Mouse (Mus musculus) activated CD4-positive, CD25-positive, alpha-beta regulatory T cell, adult 4 months (primary cell): ENCODE results near the gene 1700013G24Rik. TPM values are rescaled to one million over a fixed set of nuclear protein-coding genes. Genes with fewer than 3 reads are reported as not detected.

Experiments
- ATAC-seq: one replicate; pipeline ENCODE4 v1.8.0; 2017
- polyA plus RNA-seq, 2 experiments: library from polyadenylated mRNA; unstranded; fragments of 100-300 nt; shearing (Covaris generic); gene quantifications; one replicate each; pipeline ENCODE4 v1.2.1; 2017

1700013G24Rik gene
- polyA plus RNA-seq, 2 experiments from 2014 or later, result not detected

DNA sequence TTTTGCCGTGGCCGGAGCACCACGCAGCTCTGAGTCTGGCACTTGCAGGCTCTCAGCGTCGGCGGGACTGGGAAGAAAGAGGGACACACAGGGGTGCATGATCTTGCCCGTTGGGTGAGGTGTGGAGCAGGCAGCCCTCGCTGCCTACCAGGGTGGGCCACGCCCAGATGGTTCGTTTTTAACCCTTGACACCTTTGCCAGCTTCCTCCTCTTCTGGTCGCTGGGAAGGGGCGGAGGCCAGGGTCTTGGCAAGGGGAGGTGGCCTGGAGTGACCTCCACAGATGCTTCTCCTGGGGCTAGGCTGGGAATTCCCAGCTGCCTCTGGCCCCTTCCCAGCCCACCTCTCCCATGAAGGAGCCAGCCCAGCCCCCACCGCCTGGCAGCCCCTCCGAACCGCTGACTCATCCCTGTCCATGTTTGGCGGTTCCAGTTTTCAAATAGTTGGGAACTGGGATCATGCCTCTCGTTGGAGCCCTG lies 23.7 kb downstream of the 1700013G24Rik start:
- no peak for ATAC-seq

DNA sequence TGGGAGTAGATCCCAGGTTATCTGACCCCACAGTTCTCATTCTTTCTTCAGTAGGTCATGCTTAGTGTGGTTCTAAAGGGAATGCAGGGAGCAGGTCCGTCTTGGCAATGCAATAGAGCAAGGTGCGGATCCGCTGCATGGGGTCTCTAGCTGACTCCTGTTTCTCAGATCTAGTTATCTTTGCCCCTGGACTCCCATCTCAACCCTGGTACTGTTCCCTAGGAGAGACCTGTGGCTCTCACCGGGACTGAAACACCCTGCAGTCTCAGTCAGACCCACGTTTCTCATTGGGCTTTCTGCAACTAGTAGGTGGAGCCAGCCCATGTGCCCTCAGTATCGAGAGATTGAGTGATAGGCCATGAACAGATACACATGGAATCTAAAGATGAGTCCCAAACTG lies 24.5 kb downstream of the 1700013G24Rik start:
- ATAC-seq, result no peak

DNA sequence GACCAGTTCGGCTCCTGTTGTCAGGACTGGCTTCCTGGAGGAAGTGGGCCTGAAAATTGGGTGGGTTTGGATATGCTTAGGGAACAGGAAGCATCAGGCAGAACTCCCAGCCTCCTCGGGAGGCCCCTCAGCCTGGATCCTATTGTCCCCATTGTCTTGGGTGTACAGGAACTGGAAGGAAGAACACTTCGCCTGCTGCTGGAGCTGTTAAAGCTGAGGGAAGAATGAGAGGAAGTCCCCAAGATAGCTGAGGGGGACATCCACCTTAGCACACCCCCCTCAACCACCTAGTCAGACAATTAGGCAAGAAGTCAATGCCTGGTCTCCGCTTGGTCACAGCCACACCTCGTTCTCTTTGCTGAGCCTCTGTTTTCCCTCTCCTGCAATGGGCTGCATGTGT lies 25.2 kb downstream of the 1700013G24Rik start:
- ATAC-seq, result no peak

DNA sequence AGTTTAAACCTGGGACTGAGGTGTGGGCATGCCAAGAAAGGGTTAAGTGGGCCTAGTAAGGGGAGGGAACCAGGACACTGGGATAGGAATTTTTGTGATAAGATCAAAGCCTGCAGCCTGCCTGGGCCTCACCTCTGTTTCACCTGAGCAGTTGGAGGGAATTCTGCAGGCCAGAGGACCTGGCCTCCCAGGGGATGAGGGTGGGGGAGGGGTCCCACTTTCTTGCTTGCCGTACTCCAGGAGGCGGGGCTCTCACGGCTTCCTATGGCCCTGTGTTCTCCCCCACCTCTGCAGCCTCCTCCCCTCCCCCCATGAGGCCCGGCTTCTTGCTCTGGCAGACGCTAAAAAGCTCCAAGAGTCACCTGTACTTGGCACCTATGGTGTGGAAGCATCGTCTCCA lies 26.7 kb downstream of the 1700013G24Rik start:
- ATAC-seq, result no peak

DNA sequence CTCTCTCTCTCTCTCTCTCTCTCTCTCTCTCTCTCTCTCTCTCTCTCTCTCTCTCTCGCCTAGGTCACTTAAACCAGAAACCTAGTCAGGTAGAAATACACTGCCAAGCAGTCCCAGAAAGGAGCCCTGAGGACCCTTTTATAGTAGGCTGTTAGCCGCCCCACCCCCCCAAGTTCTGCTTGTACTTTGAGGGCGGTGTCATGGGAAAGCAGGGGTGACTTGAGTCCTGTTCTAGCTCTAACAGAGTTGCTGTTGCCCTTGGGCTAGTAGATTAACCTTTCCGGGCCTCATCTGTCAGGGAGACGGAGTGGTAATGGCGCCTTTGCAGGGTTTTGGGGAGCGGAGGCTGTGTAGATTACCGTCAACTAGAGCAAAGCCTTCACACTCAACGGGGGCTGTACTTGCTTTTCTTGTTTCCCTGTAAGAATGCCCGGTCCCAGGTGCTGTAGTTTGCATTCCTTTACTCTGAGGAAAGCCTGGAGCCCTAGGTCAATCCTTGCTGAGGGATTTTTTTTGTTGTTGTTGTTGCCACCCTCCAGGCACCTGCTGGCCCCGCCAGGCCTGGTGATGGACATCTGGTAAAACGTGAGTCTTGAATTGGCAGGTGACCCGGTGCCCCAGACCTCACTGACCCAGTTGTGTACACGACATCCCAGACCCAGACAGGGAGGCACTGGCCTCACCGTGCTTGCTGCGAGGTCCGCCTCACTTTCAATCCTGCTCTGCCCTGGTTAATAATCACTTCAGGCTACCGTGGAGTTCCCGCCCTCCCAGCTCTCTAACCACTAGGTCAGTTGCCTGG lies 27.3 kb downstream of the 1700013G24Rik start:
- ATAC-seq, result no peak

DNA sequence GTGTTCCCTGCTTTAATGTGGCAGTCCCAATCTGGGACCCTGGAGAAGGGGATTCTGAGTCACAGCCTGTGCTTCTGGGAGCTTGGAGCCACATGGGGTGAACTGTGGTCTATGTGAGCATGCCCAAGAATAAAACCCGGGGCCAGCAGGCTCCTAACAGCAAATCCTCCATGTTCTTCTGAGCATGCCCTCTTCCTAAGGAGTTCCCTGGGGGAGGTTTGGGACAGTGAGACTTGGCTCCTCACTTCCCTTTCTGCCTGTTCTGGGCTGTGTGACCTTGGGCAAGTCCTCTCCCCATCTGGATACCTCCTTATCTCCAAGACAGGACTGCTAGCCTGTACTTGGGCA lies 27.9 kb downstream of the 1700013G24Rik start:
- ATAC-seq, result no peak

DNA sequence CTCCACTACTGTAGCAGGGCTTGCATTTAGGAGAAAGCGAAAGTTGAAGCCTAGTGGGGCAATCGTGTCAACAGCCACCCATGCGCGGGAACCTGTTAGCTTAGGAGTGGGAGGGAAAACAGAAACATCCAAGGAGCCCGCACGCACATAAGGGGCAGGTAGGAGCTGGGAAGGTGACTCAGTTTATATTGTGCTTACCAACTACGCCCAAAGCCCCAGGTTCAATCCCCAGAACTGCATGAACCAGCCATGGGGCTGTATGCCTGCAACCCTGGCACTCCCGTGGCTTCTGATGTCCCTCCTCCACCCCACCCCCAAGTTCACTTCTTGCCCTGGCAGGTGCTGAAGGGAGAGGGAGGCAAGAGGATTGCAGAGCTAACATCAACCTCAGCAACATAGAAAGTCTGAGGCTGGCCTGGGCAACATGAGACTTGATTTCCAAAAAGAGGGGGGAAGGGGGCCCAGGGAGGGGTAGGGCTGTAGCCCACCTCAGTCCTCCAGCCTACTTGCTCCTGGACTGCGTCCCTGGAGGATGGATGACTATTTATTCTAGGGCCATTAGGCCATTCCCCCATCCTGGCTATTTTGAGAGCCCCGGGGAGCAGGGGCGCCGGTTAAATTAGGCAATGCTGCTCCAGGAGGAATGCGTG lies 28.4 kb downstream of the 1700013G24Rik start:
- ATAC-seq, result no peak

DNA sequence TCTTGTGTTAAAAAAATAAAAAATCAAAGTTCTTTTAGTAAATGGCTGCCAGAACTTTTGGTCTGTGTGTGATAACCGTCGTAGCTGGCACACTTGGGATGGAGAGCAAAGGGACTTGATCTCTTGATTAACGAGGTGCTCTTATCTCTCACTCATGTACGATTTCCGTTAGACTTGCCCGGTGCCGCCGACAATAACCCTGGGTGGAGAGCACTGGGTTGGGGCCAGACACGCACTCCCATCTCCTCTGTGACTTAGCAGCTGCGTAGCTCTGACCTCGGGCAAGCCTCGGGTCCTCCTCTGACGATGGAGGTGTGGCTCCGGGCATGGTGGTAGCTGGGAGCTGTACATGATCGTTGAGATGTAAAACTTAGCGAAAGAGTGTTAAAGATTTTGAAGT lies 30.8 kb downstream of the 1700013G24Rik start:
- no peak for ATAC-seq

DNA sequence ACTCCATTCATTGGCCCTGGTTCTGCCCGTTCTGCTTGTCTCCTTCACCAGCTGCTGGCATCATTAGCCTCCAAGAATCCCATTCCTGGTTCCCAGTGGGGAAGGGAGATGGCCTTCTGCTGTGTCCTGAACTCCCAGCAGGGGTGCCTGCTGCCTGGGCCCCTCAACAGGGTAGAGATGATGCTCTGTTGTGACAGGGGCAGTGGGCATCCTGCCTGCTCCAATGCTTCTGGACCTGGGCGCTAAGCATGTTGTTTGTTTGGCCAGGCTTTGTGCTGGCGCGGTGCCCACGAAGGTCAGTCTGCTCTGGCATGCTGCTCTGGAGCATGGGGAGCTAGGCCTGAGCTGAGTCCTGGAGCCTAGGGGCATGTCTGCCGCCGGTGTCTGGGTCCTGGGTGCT lies 31.5 kb downstream of the 1700013G24Rik start:
- no peak for ATAC-seq

DNA sequence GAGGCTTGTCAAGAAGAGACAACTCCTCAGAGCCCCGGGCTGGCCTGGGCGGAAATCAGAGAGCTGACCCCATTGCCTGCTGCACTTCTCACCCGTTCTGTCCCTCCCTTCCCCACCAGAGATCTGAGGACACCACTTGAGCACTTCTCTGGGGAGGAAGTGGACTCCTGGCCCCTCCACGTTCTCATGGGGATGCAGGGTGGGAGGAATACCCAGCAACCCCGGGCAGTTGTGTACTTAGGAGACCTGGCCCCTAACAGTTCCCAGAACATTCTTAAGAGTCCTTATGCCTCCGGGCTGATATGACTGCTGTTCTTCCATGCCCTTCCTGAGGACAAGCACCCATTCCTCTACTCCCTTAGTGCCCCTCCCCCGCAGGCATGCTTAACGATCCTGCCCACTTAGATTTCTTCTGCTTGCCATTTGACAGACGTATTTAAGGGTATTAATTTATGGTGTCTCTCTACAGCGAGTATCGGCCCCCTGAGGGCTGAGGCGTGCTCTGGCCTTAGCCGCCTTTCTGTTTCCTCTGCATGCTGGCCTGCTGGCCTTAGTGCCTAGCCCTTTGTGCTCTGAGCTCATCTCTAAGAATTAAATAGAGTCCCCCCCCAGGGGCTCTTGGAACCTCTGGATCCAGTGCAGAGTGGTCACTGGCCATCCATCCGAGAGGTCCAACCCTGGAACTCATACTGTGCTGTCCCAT lies 32.3 kb downstream of the 1700013G24Rik start:
- ATAC-seq, result no peak

DNA sequence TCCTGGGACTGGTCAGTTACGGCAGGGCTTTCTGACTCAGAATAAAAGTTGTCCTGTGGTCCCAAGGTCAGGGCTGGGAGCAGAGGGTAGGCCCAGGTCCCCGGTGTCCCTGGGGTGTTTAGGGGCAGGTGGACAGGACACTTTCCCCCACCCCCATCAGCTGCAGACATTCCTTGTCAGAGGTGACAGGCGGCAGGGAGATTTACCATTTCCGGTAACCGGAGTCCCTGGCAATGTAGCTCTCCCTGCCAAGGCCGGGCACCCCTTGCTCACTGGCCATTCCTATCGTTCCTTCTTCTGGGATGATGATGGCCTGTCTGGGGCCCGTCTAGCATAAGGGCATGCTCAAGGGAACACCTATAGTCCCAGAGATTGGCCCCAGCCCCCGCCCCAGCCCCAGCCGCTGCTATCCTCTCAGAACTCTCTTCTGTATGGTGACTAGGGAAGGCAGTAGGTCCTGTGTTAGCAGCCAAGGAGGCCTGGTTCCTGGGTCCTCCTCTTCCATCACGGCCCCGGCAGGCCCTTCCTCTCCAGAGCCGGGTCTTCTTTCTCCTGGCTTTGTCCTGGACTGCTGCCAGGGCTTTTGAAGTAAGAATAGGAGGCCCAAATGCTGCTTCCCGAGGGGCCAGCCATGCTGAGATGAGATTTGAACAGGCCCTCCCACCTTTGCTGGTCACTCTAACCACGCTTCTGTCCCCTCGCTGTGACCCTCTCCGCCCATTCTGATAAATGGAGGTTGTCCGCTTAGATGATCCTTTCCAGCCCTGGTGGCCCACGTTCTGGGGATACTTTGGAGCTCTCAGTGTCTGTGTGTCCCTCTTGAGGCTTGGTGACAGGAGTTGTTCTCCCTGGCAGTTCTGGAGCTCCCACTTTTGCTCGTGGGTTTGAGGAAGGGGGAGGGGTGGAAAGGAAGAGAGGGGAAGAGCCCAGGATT lies 33.3 kb downstream of the 1700013G24Rik start:
- no peak for ATAC-seq

DNA sequence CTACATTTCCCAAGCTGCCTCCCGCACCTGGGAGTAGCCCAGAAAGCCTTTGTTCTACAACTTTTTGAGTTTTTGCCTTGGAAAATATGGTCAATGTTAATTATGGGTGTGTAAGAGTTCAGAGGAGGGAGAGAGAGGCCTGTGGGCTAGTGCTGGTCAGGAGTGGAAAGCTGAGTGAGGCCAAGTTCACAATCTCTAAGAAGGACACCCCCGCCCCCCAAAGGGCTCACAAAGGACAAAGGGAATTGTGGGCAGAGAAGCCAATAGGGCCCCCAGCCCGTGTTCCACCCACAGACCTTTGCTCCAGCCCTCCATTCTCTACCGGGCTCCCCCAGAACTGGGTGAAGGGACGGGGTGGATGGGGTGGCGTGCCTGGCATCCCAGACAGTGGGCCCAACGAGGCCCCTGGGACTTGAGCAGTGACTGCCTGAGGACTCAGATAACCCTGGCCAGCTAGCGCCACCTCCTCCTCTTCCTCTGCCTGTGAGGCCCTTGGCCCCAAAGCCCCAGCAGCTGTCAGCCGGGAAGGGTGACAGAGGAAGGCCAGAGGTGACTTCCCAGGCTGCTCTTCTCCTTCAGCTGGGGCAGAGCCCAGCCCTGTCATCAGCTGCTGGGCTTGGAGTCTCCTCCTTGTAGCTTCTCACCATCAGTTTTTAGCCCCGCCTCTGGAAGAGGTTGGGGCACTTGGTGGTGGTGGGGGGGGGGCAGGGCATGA lies 34.4 kb downstream of the 1700013G24Rik start:
- ATAC-seq, result no peak

DNA sequence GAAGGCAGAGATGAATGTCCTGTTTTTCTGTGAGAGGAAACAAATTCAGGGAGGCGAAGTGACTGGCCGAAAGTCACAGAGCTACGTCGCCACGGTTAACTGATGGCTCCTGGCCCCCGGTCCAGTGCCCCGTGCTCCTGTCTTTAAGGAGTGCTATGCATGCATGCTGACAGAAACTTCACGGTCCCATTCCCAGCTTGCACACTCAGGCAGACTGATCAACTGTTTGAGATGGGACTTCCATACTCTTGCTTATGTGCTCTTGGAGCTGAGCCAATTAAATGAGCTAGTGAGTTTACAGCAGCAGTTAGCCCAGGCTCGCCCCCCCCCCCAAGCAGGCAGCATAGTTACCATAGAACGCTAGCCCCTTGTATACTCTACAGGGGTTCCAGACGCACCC lies 35.0 kb downstream of the 1700013G24Rik start:
- ATAC-seq, result no peak

DNA sequence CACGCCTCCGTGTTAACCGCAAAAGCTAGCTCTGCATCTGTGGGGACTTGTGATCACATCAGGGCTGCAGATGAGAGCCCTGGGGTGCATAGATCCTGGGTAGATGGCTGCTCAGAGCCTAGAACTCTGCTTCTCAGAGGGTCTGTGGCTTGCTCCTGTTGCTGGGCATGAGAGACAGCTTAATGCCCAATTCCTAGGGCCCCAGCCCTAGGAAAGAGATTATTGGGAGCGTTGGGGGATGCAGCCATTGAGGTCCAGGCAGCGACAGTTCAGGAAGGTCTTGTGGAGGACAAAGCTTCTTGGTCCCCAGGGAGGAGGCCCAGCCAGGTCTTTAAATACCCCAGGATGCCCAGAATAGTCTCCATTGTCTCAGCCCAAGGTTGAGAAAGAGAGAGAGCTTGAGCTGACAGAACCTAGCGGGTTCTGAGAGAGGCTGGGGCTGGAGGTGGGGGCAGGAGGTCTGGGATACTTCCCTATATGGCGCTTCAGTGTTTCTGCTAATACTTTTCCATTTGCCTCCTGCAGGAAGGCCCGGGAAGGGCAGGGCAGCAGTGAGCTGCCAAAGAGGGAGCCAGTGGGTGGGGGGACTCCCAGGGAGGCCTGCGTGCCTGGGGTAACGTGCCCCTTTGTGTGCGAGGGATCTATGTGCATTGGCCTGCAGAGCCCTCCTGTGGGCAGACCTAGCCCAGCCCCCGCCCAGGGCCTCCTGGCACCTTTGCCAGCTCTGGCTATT lies 35.7 kb downstream of the 1700013G24Rik start:
- ATAC-seq, result no peak

DNA sequence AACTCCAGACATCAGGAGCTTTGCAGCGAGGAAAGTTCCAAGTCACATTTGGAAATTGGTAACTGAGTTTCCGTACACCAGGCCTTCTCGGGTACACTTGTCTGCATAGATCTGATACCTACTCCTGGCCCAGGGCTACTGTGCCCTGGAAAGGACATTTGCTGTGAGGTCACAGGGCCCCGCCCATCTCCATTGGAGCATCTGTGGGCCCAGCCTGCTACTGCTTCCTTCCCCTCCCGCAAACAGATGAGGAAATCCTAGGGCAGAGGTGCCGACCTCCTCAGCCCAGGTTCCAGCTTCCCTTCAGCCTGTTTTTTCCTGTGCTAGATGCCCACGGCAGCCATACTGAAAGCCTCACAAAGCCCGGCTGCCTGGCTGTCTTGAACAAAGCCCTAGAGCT lies 36.9 kb downstream of the 1700013G24Rik start:
- ATAC-seq, result no peak

DNA sequence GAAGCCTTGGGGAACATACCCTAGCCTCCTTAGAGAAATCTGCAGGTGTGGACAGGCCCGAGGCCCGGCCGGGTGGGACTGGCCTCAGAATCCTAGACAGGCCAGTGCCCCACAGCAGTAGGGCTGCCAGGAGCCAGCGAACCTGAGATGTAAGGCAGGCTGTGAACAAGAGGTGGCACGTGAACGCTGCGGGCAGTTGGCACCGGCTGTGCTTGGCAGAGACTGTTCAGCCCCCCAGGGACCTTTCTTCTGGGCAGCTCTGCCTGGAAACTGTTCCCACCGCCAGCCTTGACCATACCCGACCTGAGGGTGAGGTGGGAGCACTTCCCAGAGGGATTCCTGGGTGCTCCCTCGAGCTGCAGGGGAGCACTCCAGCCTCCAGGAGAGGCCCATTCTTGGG lies 39.5 kb downstream of the 1700013G24Rik start:
- no peak for ATAC-seq

DNA sequence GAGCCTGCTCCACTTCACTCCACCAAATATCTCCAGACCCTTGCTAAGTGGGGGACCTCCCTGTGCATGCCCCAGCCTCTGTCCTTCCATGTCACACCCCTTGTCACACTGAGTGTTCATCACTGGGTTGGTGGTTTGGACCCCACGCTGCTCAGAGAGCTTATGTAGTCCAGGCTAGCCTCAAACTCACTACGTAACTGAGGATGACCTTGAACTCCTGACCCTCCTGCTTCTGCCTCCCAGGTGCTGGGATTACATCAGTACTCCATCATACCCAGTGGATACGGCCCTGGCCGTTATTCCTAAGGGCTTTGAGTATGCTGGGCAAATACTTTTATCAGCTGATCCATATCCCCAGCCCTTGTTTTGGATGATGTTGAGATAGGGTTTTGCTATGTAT lies 40.1 kb downstream of the 1700013G24Rik start:
- ATAC-seq, result no peak

DNA sequence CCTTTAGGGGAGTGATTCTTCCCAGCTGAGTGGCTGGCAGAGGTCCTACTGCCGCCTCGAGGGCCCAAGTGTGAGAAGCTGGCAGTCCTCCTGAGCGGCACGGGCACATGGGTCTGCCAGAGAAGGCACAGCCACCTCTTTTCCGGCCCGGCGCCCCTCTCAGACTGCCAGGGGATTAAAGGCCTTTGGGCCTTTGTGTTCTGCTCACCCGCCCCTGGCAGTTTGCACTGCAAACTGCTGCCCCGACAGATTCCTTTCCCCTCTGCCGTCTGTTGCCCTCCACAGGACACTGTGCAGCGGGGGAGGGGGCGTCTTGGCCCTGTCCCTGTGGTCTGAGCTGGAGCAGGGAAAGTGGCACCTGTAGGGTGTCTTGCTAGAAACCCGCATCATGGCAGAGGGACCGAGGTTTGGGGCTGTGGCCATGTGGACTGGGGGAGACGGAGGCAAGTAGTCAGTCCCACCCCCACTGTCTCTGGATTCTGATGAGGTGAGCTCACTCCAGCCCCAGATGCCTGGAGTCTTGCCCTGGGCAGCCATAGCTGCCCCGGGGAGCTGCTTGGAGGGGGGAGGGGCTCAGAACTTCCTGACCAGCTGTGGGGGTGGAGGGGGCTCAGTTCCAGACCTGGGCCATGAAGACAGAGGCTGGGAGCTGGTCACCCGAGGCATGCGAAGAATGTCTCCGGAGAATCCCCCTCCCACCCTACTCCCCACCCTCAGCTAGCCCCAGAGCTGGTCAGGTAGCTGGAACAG lies 41.8 kb downstream of the 1700013G24Rik start:
- no peak for ATAC-seq

DNA sequence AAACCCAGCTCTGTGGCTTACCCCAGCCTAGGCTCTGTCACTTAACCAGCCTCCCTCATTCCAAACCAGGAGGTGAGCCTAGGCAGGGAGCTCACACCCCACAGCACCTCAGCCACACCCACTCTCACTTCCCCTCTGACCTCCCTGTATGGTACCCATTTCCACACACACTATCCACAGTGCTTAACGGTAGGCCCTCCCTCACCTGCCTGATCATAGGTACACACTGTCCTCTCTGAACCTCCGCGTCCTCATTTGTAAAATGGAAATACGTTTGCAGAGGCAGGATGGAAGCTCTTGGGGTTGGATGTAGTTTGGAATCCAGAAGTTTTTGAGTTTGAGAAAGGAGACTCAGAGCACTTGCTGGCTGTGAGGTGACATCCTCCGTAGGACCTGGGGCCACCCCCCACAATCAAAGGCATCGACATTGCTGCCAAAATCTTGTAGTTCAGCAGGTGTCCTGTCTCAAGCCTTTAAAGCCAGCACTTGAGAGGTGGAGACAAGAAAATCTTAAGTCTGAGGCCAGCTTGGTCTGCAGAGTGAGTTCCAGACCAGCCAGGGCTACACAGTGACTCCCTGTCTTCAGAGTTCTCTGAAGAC lies 42.5 kb downstream of the 1700013G24Rik start:
- ATAC-seq, result no peak

DNA sequence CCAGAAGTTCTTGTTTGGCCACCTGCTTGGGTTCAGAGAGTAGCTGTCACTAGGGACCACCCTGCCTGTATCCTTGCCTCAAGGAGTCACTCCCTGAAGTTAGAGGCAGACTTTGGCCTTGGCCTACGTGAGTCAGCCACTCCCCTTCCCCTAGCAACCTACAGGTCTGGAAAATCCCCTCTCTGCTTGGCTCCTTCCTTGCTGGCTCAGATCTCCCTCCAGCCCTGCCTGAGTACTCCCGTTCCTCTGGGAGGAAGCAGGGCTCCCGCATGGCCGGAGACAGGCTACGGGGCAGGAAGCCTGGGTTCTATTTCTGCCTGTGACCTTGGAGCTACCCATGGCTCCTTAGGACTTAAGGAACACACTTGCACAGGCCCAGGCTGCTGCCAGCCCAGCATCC lies 44.3 kb downstream of the 1700013G24Rik start:
- no peak for ATAC-seq
